Mouse (Mus musculus): ENCODE results near the gene Sag. TPM values are rescaled to one million over a fixed set of nuclear protein-coding genes. Genes with fewer than 3 reads are reported as not detected.

The Sag gene
- polyA plus RNA-seq, 1 experiment, result 2.8 TPM

DNA sequence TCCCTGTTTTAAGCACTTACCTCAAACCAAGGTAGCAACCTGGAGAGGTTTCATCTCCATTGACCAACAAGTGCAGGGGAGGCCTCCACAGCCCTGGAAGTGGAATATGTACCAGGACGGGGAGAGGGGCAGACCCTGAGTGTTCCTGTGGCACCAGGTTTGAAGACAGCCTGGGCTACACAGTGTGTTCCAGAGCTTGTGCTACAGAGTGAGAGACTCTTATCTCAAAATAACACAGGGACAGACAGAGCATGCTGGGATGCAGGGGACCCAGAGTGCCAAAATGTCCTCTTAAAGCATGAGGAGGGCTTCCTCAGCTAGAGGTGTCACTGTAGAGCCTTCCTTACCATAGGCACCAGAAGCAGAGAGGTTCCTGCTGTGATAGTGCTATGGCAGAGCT is 4.3 kb downstream of the Sag start:
- no peaks in the 10 kb centered on the region for H3K9me3 ChIP-seq (replicated peaks; ENCODE audit: control insufficient read depth, insufficient read depth, low read length, poor library complexity, severe bottlenecking)
- no peaks in the 10 kb centered on the region for H3K27me3 ChIP-seq (ENCODE audit: control insufficient read depth, insufficient read depth, low read length, poor library complexity, severe bottlenecking)
- H3K4me3 ChIP-seq (ENCODE audit: low read depth, low read length), result no peak overlapping the region
- TF ChIP-seq EP300 (IDR thresholded peaks at IDR 0.05; ENCODE audit: insufficient read depth, low read depth, low read length) (no peak), POLR2A (IDR thresholded peaks at IDR 0.05; ENCODE audit: insufficient read depth, low read length) (no peak), CTCF (IDR thresholded peaks at IDR 0.05; ENCODE audit: low read depth, low read length) (no peak)
- H3K4me1 ChIP-seq (ENCODE audit: control insufficient read depth, insufficient read depth, low read length), result no peaks in the 10 kb centered on the region
- no peak overlapping the region for H3K9ac ChIP-seq (ENCODE audit: low read depth, poor library complexity, severe bottlenecking)
- no peaks in the 10 kb centered on the region for H3K36me3 ChIP-seq (ENCODE audit: control insufficient read depth, insufficient read depth, low read length, poor library complexity, severe bottlenecking)
- no peak overlapping the region for H3K27ac ChIP-seq (ENCODE audit: insufficient read depth, low read length)

DNA sequence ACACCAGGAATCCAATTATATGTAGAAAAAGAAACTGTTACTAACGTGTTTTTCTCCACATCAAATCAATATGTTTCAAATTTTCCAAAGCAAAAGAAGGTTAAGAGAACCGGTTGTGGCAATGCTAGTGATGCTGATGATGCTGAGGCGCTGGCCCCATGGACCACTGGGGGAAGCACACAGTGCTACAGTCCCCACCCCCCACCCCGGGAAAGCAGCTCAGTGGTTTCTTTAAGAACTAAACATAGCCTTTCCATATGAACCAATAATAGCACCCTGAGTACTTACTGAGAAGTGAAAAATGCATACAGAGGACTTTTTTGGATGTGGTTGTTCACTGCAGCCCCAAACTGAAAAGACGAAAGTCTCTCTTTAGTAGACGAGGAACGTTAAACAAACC is 7.9 kb downstream of the Sag start:
- no peak for TF ChIP-seq EP300 (IDR thresholded peaks at IDR 0.05; ENCODE audit: insufficient read depth, low read depth, low read length)
- H3K9me3 ChIP-seq (replicated peaks; ENCODE audit: control insufficient read depth, insufficient read depth, low read length, poor library complexity, severe bottlenecking), result no peaks in the 10 kb centered on the region
- H3K36me3 ChIP-seq (ENCODE audit: control insufficient read depth, insufficient read depth, low read length, poor library complexity, severe bottlenecking), result no peaks in the 10 kb centered on the region
- H3K4me3 ChIP-seq (ENCODE audit: low read depth, low read length), result no peak overlapping the region
- no peaks in the 10 kb centered on the region for H3K4me1 ChIP-seq (ENCODE audit: control insufficient read depth, insufficient read depth, low read length)
- no peak overlapping the region for H3K27ac ChIP-seq (ENCODE audit: insufficient read depth, low read length)
- H3K27me3 ChIP-seq (ENCODE audit: control insufficient read depth, insufficient read depth, low read length, poor library complexity, severe bottlenecking), result no peaks in the 10 kb centered on the region
- no peak overlapping the region for H3K9ac ChIP-seq (ENCODE audit: low read depth, poor library complexity, severe bottlenecking)

DNA sequence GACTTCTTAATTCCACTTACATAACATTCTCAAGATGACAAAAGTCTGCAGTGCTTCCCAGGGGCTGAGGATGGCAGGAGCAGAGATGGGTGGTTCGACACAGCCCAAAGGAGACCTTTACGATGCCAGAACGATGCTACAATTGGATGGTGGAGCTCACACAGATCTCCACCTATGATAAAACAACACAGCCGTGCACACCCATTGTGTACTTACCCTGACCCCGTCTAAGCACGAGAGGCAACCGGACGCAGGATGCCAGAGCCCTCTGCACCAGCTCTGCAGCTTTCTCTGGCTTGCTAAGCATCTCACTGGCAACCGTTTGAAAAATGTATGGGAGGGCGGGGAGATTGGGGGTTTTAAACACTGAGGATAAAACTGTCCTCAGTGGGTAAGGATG is 8.6 kb downstream of the Sag start:
- H3K27me3 ChIP-seq (ENCODE audit: control insufficient read depth, insufficient read depth, low read length, poor library complexity, severe bottlenecking), result no peaks in the 10 kb centered on the region
- H3K4me1 ChIP-seq (ENCODE audit: control insufficient read depth, insufficient read depth, low read length), result no peaks in the 10 kb centered on the region
- H3K27ac ChIP-seq (ENCODE audit: insufficient read depth, low read length), result no peak overlapping the region
- H3K9ac ChIP-seq (ENCODE audit: low read depth, poor library complexity, severe bottlenecking), result no peak overlapping the region
- H3K4me3 ChIP-seq (ENCODE audit: low read depth, low read length), result no peak overlapping the region
- H3K36me3 ChIP-seq (ENCODE audit: control insufficient read depth, insufficient read depth, low read length, poor library complexity, severe bottlenecking), result no peaks in the 10 kb centered on the region
- no peak for TF ChIP-seq CTCF (IDR thresholded peaks at IDR 0.05; ENCODE audit: low read depth, low read length)
- no peak for TF ChIP-seq EP300 (IDR thresholded peaks at IDR 0.05; ENCODE audit: insufficient read depth, low read depth, low read length)
- no peak for TF ChIP-seq POLR2A (IDR thresholded peaks at IDR 0.05; ENCODE audit: insufficient read depth, low read length)
- H3K9me3 ChIP-seq (replicated peaks; ENCODE audit: control insufficient read depth, insufficient read depth, low read length, poor library complexity, severe bottlenecking), result no peaks in the 10 kb centered on the region

DNA sequence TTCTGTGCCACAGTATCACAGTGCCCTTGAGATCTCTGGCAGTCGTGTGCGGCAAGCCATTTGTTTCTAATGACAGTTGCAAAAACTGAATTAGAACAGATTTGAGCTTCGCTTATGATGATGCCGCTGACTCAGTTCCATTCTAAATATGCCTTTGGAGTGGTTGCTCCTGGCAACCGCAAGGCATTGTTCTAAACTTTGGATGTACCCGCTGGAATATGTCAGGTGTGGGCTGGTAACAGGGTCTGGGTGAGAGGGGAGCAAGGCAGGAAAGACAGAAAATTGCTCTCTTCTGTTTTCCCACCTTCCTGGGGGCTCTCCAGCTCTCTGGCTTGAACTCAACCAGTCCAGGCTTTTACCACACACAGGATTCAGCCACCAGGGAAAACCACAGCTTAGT is 9.7 kb downstream of the Sag start:
- no peak for TF ChIP-seq CTCF (IDR thresholded peaks at IDR 0.05; ENCODE audit: low read depth, low read length)
- no peak for TF ChIP-seq POLR2A (IDR thresholded peaks at IDR 0.05; ENCODE audit: insufficient read depth, low read length)
- TF ChIP-seq EP300 (IDR thresholded peaks at IDR 0.05; ENCODE audit: insufficient read depth, low read depth, low read length), result no peak
- Histone ChIP-seq H3K9ac (ENCODE audit: low read depth, poor library complexity, severe bottlenecking) (no peak overlapping the region), H3K27ac (ENCODE audit: insufficient read depth, low read length) (no peak overlapping the region), H3K4me1 (ENCODE audit: control insufficient read depth, insufficient read depth, low read length) (no peaks in the 10 kb centered on the region), H3K4me3 (ENCODE audit: low read depth, low read length) (no peak overlapping the region), H3K9me3 (replicated peaks; ENCODE audit: control insufficient read depth, insufficient read depth, low read length, poor library complexity, severe bottlenecking) (no peaks in the 10 kb centered on the region), H3K27me3 (ENCODE audit: control insufficient read depth, insufficient read depth, low read length, poor library complexity, severe bottlenecking) (no peaks in the 10 kb centered on the region), H3K36me3 (ENCODE audit: control insufficient read depth, insufficient read depth, low read length, poor library complexity, severe bottlenecking) (no peaks in the 10 kb centered on the region)

DNA sequence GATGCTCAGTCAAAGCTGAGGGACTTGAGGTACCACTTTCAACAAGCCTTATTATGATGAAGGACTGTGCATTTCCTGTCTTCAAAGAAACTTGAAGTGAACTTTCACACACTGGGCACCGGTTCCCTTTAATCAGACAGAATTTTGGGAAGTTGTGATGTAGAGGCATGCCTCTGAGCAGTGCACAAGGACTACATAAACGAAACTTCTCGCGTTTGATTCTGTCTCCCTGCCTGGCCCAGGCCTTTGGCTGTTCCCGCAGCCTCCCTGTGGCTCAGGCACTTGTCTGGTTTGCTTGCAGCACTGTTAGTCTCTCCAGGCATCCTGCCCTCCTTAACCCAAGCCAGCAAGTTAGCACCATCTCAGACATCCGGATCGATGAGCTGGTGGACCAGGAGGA is 10.2 kb downstream of the Sag start:
- Histone ChIP-seq H3K27ac (ENCODE audit: insufficient read depth, low read length) (no peak overlapping the region), H3K27me3 (ENCODE audit: control insufficient read depth, insufficient read depth, low read length, poor library complexity, severe bottlenecking) (no peaks in the 10 kb centered on the region), H3K9ac (ENCODE audit: low read depth, poor library complexity, severe bottlenecking) (no peak overlapping the region), H3K4me3 (ENCODE audit: low read depth, low read length) (no peak overlapping the region), H3K4me1 (ENCODE audit: control insufficient read depth, insufficient read depth, low read length) (no peaks in the 10 kb centered on the region), H3K9me3 (replicated peaks; ENCODE audit: control insufficient read depth, insufficient read depth, low read length, poor library complexity, severe bottlenecking) (no peaks in the 10 kb centered on the region), H3K36me3 (ENCODE audit: control insufficient read depth, insufficient read depth, low read length, poor library complexity, severe bottlenecking) (no peaks in the 10 kb centered on the region)
- TF ChIP-seq CTCF (IDR thresholded peaks at IDR 0.05; ENCODE audit: low read depth, low read length) (no peak), EP300 (IDR thresholded peaks at IDR 0.05; ENCODE audit: insufficient read depth, low read depth, low read length) (no peak), POLR2A (IDR thresholded peaks at IDR 0.05; ENCODE audit: insufficient read depth, low read length) (no peak)

DNA sequence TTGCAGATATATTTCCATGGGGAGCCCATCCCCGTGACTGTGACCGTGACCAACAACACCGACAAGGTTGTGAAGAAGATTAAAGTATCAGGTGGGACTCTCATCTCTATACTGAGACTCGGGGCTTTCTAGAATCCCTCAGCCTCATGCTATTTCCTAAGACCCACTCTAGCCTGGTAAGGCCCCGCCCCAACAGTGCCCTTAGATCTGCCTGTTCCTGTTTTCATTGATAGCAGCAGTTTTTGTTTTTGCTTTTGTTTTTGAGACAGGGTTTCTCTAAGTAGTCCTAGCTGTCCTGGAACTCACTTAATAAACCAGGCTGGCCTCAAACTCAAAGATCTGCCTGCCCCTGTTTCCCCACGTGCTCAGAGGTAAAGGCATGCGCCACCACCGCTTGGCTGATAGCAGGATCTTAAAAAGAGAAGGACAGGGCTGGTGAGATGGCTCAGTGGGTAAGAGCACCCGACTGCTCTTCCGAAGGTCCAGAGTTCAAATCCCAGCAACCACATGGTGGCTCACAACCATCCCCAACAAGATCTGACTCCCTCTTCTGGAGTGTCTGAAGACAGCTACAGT is 21.0 kb downstream of the Sag start:
- Histone ChIP-seq H3K9me3 (replicated peaks; ENCODE audit: control insufficient read depth, insufficient read depth, low read length, poor library complexity, severe bottlenecking) (no peaks in the 10 kb centered on the region; the same call in 1 of the 2 replicates), H3K4me1 (ENCODE audit: control insufficient read depth, insufficient read depth, low read length) (no peaks in the 10 kb centered on the region), H3K36me3 (ENCODE audit: control insufficient read depth, insufficient read depth, low read length, poor library complexity, severe bottlenecking) (no peaks in the 10 kb centered on the region), H3K4me3 (ENCODE audit: low read depth, low read length) (no peak overlapping the region), H3K27me3 (ENCODE audit: control insufficient read depth, insufficient read depth, low read length, poor library complexity, severe bottlenecking) (no peaks in the 10 kb centered on the region; the same call in 1 of the 2 replicates), H3K27ac (ENCODE audit: insufficient read depth, low read length) (no peak overlapping the region), H3K9ac (ENCODE audit: low read depth, poor library complexity, severe bottlenecking) (no peak overlapping the region)
- TF ChIP-seq CTCF (IDR thresholded peaks at IDR 0.05; ENCODE audit: low read depth, low read length), result no peak
- TF ChIP-seq EP300 (IDR thresholded peaks at IDR 0.05; ENCODE audit: insufficient read depth, low read depth, low read length), result no peak
- TF ChIP-seq POLR2A (IDR thresholded peaks at IDR 0.05; ENCODE audit: insufficient read depth, low read length), result no peak

Data from ES-Bruce4 (cell line).